9 mouse cellular contexts compared by ENCODE assay signal in the genomic region with DNA sequence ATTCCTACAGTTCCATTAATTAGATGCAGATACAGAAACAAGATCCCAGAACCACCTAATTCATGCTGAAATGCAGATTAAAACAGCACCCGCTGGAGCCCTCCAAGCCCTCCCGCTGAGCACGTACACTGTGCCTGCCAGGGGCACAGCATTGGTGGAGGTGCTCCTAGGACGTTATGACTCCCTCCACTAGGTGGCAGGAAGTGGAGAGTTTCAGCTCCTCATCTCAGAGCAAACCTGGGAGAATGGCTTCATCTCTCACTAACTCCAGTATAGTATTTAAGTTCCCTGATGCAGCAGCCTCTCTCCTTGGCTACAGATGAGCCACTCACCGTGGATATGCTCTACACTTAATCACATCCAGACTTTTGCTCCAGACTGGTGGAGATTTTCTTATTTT. TPM values are rescaled to one million over a fixed set of nuclear protein-coding genes. Genes with fewer than 3 reads are reported as not detected.
DNase-seq lines count a peak whose midpoint lies in the region; ATAC-seq and TF ChIP-seq lines count a peak whose summit lies in the region.
"Had no signal": no experiment of that assay in that cellular context is flagged by ENCODE, and none has a peak within 500 bp of the region (broad histone marks: within the 10 kb centered on the region; RNA-seq: fewer than 3 reads in every experiment).

No protein-coding gene starts in this region.

- no peak overlapping the region for H3K27ac ChIP-seq in liver, adult 2 months (replicated peaks; ENCODE audit: insufficient read depth, low read depth, low read length)
- no peak overlapping the region for H3K27ac ChIP-seq in liver, embryonic 11.5 days (ENCODE audit: low read depth, low read length)
- no peak overlapping the region for H3K27ac ChIP-seq in bone marrow, adult 2 months (ENCODE audit: control insufficient read depth, insufficient read depth, low read depth, low read length, poor library complexity)
- no peak overlapping the region for H3K27ac ChIP-seq in forebrain, embryonic 10.5 days
- no peak overlapping the region for H3K27ac ChIP-seq in intestine, postnatal 0 days (ENCODE audit: low read depth, low read length)
- H3K27ac ChIP-seq in liver, embryonic 14.5 days = no peak overlapping the region
- no peak overlapping the region for H3K27ac ChIP-seq in olfactory bulb, adult 2 months (ENCODE audit: insufficient read depth, low read depth, low read length)
- H3K27ac ChIP-seq: limb, embryonic 13.5 days had no signal

- ATAC-seq in liver, embryonic 11.5 days (replicated peaks; ENCODE audit: low FRiP score) = no peak
- no peak for ATAC-seq in intestine, postnatal 0 days
- no peak for ATAC-seq in liver, embryonic 14.5 days (ENCODE audit: insufficient read depth)

- no peaks in the 10 kb centered on the region for H3K36me3 ChIP-seq in liver, adult 2 months (ENCODE audit: control insufficient read depth, insufficient read depth, low read length)
- no peaks in the 10 kb centered on the region for H3K36me3 ChIP-seq in liver, embryonic 11.5 days (ENCODE audit: control insufficient read depth, insufficient read depth, low read length)
- H3K36me3 ChIP-seq in forebrain, embryonic 10.5 days (replicated peaks) = no peaks in the 10 kb centered on the region
- no peaks in the 10 kb centered on the region for H3K36me3 ChIP-seq in intestine, postnatal 0 days (ENCODE audit: control insufficient read depth, insufficient read depth)
- no peaks in the 10 kb centered on the region for H3K36me3 ChIP-seq in liver, embryonic 14.5 days (replicated peaks; ENCODE audit: control insufficient read depth, insufficient read depth, low read depth)
- H3K36me3 ChIP-seq: limb, embryonic 13.5 days had no signal

- no peaks in the 10 kb centered on the region for H3K79me2 ChIP-seq in liver, adult 2 months (ENCODE audit: control insufficient read depth, insufficient read depth, low read length)

- no peaks in the 10 kb centered on the region for H3K9me3 ChIP-seq in liver, embryonic 11.5 days (ENCODE audit: control insufficient read depth, low read length)
- H3K9me3 ChIP-seq in forebrain, embryonic 10.5 days = no peaks in the 10 kb centered on the region
- H3K9me3 ChIP-seq in intestine, postnatal 0 days (ENCODE audit: control insufficient read depth) = no peaks in the 10 kb centered on the region
- no peaks in the 10 kb centered on the region for H3K9me3 ChIP-seq in liver, embryonic 14.5 days (ENCODE audit: control insufficient read depth, low read length)
- H3K9me3 ChIP-seq: limb, embryonic 13.5 days had no signal

- H3K4me3 ChIP-seq in liver, adult 2 months (ENCODE audit: insufficient read depth, low read depth, low read length) = no peak overlapping the region
- no peak overlapping the region for H3K4me3 ChIP-seq in liver, embryonic 11.5 days (ENCODE audit: low read depth, low read length)
- no peak overlapping the region for H3K4me3 ChIP-seq in bone marrow, adult 2 months (replicated peaks; ENCODE audit: control insufficient read depth, low read depth, low read length)
- no peak overlapping the region for H3K4me3 ChIP-seq in forebrain, embryonic 10.5 days
- no peak overlapping the region for H3K4me3 ChIP-seq in intestine, postnatal 0 days (ENCODE audit: low read depth, low read length)
- H3K4me3 ChIP-seq in liver, embryonic 14.5 days (ENCODE audit: insufficient read depth in 1 of 2, low read depth in 2 of 2, low read length in 2 of 2) = no peak overlapping the region
- H3K4me3 ChIP-seq in olfactory bulb, adult 2 months (ENCODE audit: insufficient read depth, low read depth, low read length) = no peak overlapping the region
- H3K4me3 ChIP-seq: limb, embryonic 13.5 days had no signal

- no peak for TF ChIP-seq EP300 in liver, embryonic 14.5 days (IDR thresholded peaks at IDR 0.05; ENCODE audit: low read depth)

- no peak overlapping the region for H3K4me2 ChIP-seq in liver, embryonic 11.5 days
- H3K4me2 ChIP-seq in intestine, postnatal 0 days (replicated peaks; ENCODE audit: low read depth) = no peak overlapping the region
- H3K4me2 ChIP-seq in liver, embryonic 14.5 days (ENCODE audit: low read depth) = no peak overlapping the region
- H3K4me2 ChIP-seq: limb, embryonic 13.5 days had no signal

- no peak for TF ChIP-seq POLR2A in liver, adult 2 months (IDR thresholded peaks at IDR 0.05; ENCODE audit: extremely low read depth, insufficient read depth, low read length)
- TF ChIP-seq POLR2A in bone marrow, adult 2 months (IDR thresholded peaks at IDR 0.05; ENCODE audit: borderline replicate concordance, control insufficient read depth, low read depth, low read length) = no peak
- no peak for TF ChIP-seq POLR2A in olfactory bulb, adult 2 months (IDR thresholded peaks at IDR 0.05; ENCODE audit: insufficient read depth, low read depth, low read length)

- WGBS in liver, adult 2 months = 14% methylated on average over 5 of the region's 5 CpGs
- 17% methylated on average over 5 of the region's 5 CpGs for WGBS in liver, embryonic 11.5 days
- 16% methylated on average over 5 of the region's 5 CpGs for WGBS in bone marrow, adult 2 months
- 18% methylated on average over 5 of the region's 5 CpGs for WGBS in forebrain, embryonic 10.5 days
- 15% methylated on average over 5 of the region's 5 CpGs for WGBS in intestine, postnatal 0 days
- 10% methylated on average over 5 of the region's 5 CpGs for WGBS in liver, embryonic 14.5 days (ENCODE audit: insufficient replicate concordance)
- 15% methylated on average over 5 of the region's 5 CpGs for WGBS in olfactory bulb, adult 2 months

- H3K9ac ChIP-seq in liver, adult 2 months (ENCODE audit: low read depth, low read length) = no peak overlapping the region
- H3K9ac ChIP-seq in liver, embryonic 11.5 days (ENCODE audit: low read depth, low read length) = no peak overlapping the region
- no peak overlapping the region for H3K9ac ChIP-seq in intestine, postnatal 0 days (ENCODE audit: low read depth, low read length)
- H3K9ac ChIP-seq in liver, embryonic 14.5 days (replicated peaks) = no peak overlapping the region
- H3K9ac ChIP-seq: limb, embryonic 13.5 days had no signal

- H3K4me1 ChIP-seq in liver, adult 2 months (ENCODE audit: control insufficient read depth, insufficient read depth, low read length) = no peaks in the 10 kb centered on the region
- no peaks in the 10 kb centered on the region for H3K4me1 ChIP-seq in liver, embryonic 11.5 days (replicated peaks; ENCODE audit: control insufficient read depth, insufficient read depth, low read length)
- no peaks in the 10 kb centered on the region for H3K4me1 ChIP-seq in bone marrow, adult 2 months (ENCODE audit: control insufficient read depth, insufficient read depth, low read length)
- H3K4me1 ChIP-seq in forebrain, embryonic 10.5 days = no peaks in the 10 kb centered on the region
- no peaks in the 10 kb centered on the region for H3K4me1 ChIP-seq in intestine, postnatal 0 days (replicated peaks; ENCODE audit: control insufficient read depth, insufficient read depth, low read length)
- no peaks in the 10 kb centered on the region for H3K4me1 ChIP-seq in liver, embryonic 14.5 days (replicated peaks; ENCODE audit: control insufficient read depth in 2 of 2, insufficient read depth in 2 of 2, low read length in 1 of 2)
- H3K4me1 ChIP-seq in olfactory bulb, adult 2 months (ENCODE audit: control insufficient read depth, insufficient read depth, low read length) = no peaks in the 10 kb centered on the region
- H3K4me1 ChIP-seq: limb, embryonic 13.5 days had no signal

- DNase-seq in liver, adult 2 months (ENCODE audit: extremely low read depth, low read depth, low spot score) = peak; percentile 12
- DNase-seq in liver, embryonic 11.5 days (ENCODE audit: low spot score) = no peak
- DNase-seq in forebrain, embryonic 10.5 days (ENCODE audit: extremely low spot score, low spot score) = peak; percentile 17
- no peak for DNase-seq in liver, embryonic 14.5 days (ENCODE audit: low read depth in 3 of 3, low spot score in 3 of 3)
- DNase-seq in spleen, postnatal 36 days (ENCODE audit: low spot score in 2 of 2) = no peak

- no peaks in the 10 kb centered on the region for H3K27me3 ChIP-seq in liver, adult 2 months (ENCODE audit: control insufficient read depth, insufficient read depth, low read length)
- no peaks in the 10 kb centered on the region for H3K27me3 ChIP-seq in liver, embryonic 11.5 days (replicated peaks; ENCODE audit: control insufficient read depth, insufficient read depth, low read length)
- H3K27me3 ChIP-seq in forebrain, embryonic 10.5 days (ENCODE audit: poor library complexity, severe bottlenecking) = no peaks in the 10 kb centered on the region
- no peaks in the 10 kb centered on the region for H3K27me3 ChIP-seq in intestine, postnatal 0 days (replicated peaks; ENCODE audit: control insufficient read depth, insufficient read depth, low read length)
- no peaks in the 10 kb centered on the region for H3K27me3 ChIP-seq in liver, embryonic 14.5 days (ENCODE audit: control insufficient read depth, insufficient read depth, low read length)
- H3K27me3 ChIP-seq: limb, embryonic 13.5 days had no signal

- TF ChIP-seq CTCF in liver, adult 2 months (IDR thresholded peaks at IDR 0.05; ENCODE audit: low read depth, low read length) = peak; percentile 67
- TF ChIP-seq CTCF in bone marrow, adult 2 months (IDR thresholded peaks at IDR 0.05; ENCODE audit: control insufficient read depth, insufficient read depth, low read length) = peak; percentile 43; the same call in 1 of the 2 replicates
- TF ChIP-seq CTCF in intestine, postnatal 0 days (IDR thresholded peaks at IDR 0.05; ENCODE audit: low read depth) = peak; percentile 74
- TF ChIP-seq CTCF in liver, embryonic 14.5 days (IDR thresholded peaks at IDR 0.05; ENCODE audit: low read depth) = peak; percentile 63
- TF ChIP-seq CTCF in olfactory bulb, adult 2 months (IDR thresholded peaks at IDR 0.05; ENCODE audit: insufficient read depth, low read depth, low read length) = peak; percentile 44; the same call in 1 of the 2 replicates

RNA-seq across cellular contexts. Expression of a gene that starts 56.2 kb away (rescaled TPM):
- total RNA-seq in liver, adult 2 months (2014; rRNA removed) = not detected in 2 replicates
- polyA plus RNA-seq in liver, adult 2 months (2012; rRNA removed) = 0.01 TPM in 1 of 2 replicates, not detected in the other
- polyA plus RNA-seq in liver, embryonic 11.5 days (2014; fragmentation: Nextera tagmentation; extraction: Ambion mirVana) = not detected in 2 replicates
- 0.38 TPM in 1 of 2 replicates, not detected in the other for polyA plus RNA-seq in bone marrow, adult 2 months (2011; ENCODE audit: insufficient read depth, insufficient read length, low replicate concordance, missing spikeins)
- not detected in 2 replicates for polyA plus RNA-seq in forebrain, embryonic 10.5 days (2016; fragmentation: Nextera tagmentation; extraction: Ambion mirVana)
- polyA plus RNA-seq in intestine, postnatal 0 days (2015; fragmentation: Nextera tagmentation; extraction: Ambion mirVana) = not detected in 2 replicates
- 0.01 TPM in 1 of 2 replicates, not detected in the other for polyA plus RNA-seq in liver, embryonic 14.5 days (2012; rRNA removed)
- polyA plus RNA-seq in liver, embryonic 14.5 days (2014; fragmentation: Nextera tagmentation; extraction: Ambion mirVana) = not detected in 2 replicates
- not detected in 2 replicates for polyA plus RNA-seq in olfactory bulb, adult 2 months (2012; ENCODE audit: insufficient read depth, insufficient read length, low replicate concordance, missing spikeins)

Comparison
In these comparisons a context has a peak if more than half of its experiments do, and no peak if none do; other contexts are left out.
1. DNase-seq: peak in liver, adult 2 months (single experiment) and forebrain, embryonic 10.5 days (single experiment); none in liver, embryonic 11.5 days (single experiment), liver, embryonic 14.5 days (0 of 3) and spleen, postnatal 36 days (0 of 2).
2. Peak in every context shown above with its lines, with median percentiles within 50 percentile points of each other: CTCF ChIP-seq.